Mouse (Mus musculus): Measurements from ENCODE around the gene Ccdc85c.

DNA sequence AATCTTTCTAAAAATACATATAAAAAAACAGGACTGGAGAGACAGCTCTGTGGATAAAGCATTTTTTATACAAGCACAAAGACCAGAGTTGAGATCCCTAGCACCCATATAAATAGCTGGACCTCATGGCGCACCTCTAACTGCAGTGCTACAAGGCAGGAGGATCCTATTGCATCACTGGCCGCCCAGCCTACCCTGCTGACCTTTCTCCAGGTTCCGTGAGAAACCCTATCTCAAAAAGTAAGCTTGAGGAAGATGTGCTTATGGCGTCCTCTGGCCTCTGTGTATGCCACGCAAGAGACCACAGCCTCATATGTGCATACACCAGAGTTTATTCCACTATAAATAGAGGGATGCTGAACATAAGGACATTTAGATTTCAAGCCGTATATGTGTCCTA lies 93.5 kb downstream of the Ccdc85c start:
- no peak for TF ChIP-seq CTCF (IDR thresholded peaks at IDR 0.05; ENCODE audit: low read depth)
- no peak for TF ChIP-seq EP300 (IDR thresholded peaks at IDR 0.05; ENCODE audit: low read depth)
